Mouse (Mus musculus): ENCODE measurements around the gene Tiam1.
"Not testable (repeated sequence)": the region's sequence is repeated elsewhere in the genome, so short reads cannot be mapped to it uniquely, and the experiment has no call there.

Gene Tiam1

DNA sequence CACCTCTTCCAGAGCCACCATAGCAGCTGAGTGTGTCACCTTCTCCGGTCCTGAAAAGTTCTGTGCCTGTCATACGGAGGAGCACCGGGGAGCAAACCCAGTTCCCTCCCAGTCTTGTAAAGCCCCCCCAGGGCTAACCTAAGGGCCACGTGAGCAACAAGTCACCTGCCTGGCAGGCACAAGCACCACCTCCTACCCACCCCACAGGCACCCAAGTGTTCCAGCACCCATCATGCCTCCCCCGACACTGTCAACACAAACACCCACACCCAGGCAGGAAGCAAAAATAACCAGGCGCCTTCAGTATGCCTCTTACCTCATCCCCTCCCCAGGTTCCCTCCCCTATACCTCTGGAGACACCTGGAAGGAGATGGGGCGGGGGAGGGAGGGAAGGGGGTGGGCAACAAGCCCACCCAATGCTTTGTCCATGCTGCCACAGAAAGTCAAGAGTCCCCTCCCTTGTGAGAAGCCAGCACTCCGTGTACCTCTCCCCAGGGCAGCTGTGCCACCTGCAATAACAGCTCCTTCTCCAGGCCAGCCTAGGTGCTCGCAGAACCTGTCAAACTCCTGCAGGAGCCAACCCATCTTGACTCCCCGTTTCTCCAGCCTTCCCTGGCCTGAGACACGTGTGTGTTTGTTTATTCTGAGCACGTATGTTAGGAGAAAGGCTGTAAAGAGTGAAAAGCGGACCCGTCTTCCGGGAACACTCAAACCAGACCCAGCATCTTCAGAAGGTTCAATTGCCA, 38.7 kb downstream of the Tiam1 start:
- no peak for DNase-seq (ENCODE audit: low read depth)

GRCm38 (mm10) chr16:90103726-90104125, 39.8 kb downstream of the Tiam1 start:
- DNase-seq (ENCODE audit: low read depth), result no peak

DNA sequence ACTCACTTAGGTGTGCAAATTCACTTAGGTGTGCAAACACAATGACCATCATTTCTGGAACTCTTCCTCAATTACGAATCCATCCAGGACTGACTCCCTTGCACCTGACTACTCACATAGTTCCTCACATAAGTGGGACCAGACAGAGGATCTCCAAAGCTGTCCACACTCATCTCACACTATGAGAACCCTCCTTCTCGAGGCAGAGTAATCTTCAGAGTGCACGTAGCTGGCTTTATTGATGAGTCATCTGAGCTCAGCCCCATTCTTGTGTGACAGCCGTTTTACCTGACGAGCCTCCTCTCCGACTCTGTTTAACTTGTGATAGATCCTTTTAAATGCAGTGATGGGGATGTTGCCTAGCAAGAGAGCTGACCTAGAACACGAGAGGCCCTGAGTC, 41.0 kb downstream of the Tiam1 start:
- no peak for DNase-seq (ENCODE audit: low read depth)

- no peak for DNase-seq (ENCODE audit: low read depth)
Measured at GRCm38 (mm10) chr16:90098191-90098605, 45.4 kb downstream of the Tiam1 start.

DNA sequence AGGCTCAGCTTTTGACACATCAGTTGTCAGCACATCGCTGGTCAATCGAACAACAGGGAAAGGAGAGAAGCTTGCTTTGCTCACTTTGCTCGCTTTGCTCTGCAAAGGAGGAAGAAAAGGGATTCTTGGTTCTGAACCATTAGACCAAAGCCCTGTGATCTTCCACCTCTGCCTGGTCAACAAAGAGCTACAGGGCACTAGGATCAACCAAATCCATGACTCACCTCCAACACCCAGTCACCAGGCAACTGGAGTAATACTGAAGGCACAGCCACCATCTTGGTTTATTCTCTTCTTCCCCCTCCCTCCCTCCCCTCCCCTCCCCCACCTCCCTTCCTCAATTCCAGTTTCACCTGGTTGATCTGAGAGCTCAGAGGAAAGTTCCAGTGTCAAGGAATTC, 45.8 kb downstream of the Tiam1 start:
- DNase-seq (ENCODE audit: low read depth), result no peak

DNA sequence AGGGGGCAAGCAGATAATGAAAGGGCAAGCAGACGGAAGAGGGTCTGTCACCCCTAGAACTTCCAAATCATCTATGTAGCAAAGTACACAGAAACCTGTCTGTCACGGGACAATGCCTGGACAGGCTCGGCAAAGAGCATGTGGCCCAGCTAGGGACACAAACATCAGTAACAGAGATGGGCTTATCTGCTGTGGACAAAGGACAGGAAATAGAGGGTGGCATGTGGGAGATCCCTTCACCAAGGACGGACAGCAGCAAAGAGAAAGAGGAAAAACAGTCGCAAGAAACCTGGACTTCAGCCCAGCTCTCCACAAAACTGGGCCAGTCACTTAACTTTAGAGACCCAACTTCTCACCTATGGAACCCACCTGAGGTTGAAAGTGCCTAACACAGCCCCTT, 47.6 kb downstream of the Tiam1 start:
- no peak for DNase-seq (ENCODE audit: low read depth)

DNA sequence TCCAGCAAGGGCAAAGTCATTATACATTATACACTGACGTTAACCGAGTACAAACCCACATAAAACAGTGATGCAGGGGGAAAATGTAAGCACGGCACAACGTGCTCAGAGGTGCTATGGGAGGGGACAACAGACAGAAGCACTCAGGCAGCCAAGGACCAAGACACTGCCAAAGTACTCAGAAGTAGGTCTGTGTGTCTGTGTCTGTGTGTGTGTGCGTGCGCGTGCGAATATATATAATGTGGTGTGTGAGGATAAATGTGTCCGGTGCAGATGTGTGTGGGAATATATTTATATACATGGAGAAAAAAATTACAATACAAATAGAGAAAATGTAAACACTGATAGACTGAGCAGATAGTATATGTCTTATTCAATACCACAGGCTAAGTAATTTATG, 50.6 kb downstream of the Tiam1 start:
- no peak for DNase-seq (ENCODE audit: low read depth)

- DNase-seq (ENCODE audit: low read depth), result no peak
Measured at GRCm38 (mm10) chr16:90091906-90092305, 51.7 kb downstream of the Tiam1 start.

DNA sequence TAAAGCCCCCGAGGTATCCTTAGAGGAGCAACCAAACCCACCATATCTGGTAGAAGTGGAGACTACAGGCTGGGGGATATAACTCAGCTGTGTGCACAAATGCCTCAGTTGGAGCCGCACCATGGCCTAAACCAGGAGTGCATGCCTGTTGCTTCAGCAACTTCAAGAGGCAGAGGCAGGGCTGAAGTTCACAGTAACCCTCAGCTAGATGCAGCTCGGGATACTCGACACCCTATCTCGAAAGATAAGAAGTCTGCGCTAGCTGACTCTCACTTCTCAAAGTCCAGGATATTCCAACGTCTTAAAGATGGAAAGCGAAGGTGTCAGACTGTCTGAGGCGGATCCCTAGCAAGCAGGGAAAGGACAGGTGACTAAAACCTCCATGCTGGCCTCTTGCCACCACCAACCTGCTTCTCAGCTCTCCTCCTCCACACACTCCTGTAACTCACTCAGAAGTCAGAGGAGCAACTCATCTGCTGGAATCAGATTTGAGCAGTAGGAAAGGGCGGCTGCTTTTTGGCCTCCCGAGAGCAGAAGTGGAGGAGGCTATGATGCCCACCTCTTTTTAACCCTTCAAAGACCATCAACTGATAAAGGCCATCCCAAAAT, 52.4 kb downstream of the Tiam1 start:
- no peak for DNase-seq (ENCODE audit: low read depth)

- no peak for DNase-seq (ENCODE audit: low read depth)
Measured at GRCm38 (mm10) chr16:90090368-90090767, 53.2 kb downstream of the Tiam1 start.

DNA sequence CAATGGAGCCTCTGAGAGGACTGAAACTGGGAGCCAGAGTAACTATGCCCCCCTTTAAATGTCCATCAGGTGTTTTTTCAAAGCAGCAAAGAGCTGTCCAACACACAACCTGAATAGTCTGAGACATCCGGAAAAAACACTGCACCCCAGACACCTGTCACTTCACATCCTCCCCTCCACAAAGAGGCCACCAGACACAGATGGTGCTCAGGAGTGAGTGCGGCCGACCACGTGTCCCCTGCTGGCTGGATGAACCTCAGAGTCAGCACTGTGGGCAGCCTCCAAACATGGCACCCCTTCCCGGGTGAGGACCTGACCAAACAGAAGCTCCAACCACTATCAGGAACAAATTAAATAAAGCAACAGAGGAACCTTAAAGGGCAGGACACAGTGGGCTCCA, 56.3 kb downstream of the Tiam1 start:
- no peak for DNase-seq (ENCODE audit: low read depth)

DNA sequence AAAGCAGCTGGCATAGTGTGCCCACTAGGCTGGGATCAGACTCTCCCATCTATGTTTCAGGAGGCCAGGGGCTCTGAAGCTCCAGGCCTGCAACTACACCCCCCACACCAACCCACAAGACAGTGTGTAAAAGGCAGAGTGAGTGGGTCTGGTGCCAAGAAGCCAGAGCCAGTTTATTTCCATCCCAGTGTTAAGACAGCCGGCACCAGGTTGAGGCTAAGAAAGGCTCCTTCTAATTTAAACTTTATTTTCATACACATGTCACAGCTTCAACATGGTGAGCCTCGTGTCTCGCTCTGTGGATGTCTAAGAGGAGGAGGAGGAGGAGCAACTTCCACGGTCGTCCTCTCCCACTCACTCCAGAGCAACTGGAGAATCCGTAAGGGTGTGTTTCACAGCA, 57.5 kb downstream of the Tiam1 start:
- no peak for DNase-seq (ENCODE audit: low read depth)

- no peak for DNase-seq (ENCODE audit: low read depth)
Measured at GRCm38 (mm10) chr16:90085580-90085979, 58.0 kb downstream of the Tiam1 start.

- DNase-seq (ENCODE audit: low read depth), result no peak
Measured at GRCm38 (mm10) chr16:90081125-90081524, 62.4 kb downstream of the Tiam1 start.

DNA sequence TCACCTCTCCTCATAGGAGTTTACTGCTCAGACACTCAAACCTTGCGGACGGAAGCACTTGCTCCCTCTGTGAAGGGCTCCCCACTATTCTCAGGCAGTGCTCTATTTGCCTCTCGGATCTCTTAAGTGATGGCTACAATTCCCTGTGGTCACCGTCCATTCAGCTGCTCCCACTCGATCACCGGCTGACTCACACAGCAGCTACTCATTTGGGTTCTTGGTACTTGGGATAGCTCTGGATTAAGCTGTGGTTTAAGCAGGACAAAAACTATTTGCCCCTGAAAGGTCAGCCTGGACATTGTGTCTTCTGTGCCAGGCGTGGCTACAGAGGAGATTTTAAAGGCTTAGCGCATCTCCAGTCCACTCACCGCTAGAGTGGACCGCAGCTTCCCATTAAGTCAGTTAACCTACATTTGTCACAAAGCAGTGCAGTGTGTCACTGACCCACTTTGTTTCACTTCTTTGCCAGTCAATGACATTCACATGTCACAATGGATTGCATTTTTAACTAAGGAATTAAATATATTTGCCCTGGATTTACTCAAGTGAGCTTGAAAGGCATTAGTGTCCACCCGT, 64.7 kb downstream of the Tiam1 start:
- DNase-seq (ENCODE audit: low read depth), result no peak

GRCm38 (mm10) chr16:90073510-90073909, 70.1 kb downstream of the Tiam1 start:
- no peak for DNase-seq (ENCODE audit: low read depth)

- DNase-seq (ENCODE audit: low read depth), result peak; percentile 21
Measured at GRCm38 (mm10) chr16:90072651-90073050, 70.9 kb downstream of the Tiam1 start.

DNA sequence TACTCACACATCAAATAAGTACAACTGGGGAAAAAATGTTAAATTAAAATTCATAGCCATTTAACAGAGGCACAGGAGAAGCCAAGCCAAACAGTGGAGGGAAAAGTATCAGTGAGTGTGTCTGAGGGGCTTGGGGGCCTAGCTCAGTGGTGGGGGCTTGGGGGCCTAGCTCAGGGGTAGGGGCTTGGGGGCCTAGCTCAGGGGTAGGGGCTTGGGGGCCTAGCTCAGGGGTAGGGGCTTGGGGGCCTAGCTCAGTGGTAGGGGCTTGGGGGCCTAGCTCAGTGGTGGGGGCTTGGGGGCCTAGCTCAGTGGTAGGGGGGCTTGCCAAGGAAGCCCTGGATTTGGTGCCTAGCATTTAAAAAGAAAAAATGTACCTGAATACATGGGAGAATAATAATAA, 72.4 kb downstream of the Tiam1 start:
- not testable (repeated sequence) for DNase-seq (ENCODE audit: low read depth)

GRCm38 (mm10) chr16:90070104-90070503, 73.5 kb downstream of the Tiam1 start:
- no peak for DNase-seq (ENCODE audit: low read depth)

- DNase-seq (ENCODE audit: low read depth), result no peak
Measured at GRCm38 (mm10) chr16:90069197-90069596, 74.4 kb downstream of the Tiam1 start.

DNA sequence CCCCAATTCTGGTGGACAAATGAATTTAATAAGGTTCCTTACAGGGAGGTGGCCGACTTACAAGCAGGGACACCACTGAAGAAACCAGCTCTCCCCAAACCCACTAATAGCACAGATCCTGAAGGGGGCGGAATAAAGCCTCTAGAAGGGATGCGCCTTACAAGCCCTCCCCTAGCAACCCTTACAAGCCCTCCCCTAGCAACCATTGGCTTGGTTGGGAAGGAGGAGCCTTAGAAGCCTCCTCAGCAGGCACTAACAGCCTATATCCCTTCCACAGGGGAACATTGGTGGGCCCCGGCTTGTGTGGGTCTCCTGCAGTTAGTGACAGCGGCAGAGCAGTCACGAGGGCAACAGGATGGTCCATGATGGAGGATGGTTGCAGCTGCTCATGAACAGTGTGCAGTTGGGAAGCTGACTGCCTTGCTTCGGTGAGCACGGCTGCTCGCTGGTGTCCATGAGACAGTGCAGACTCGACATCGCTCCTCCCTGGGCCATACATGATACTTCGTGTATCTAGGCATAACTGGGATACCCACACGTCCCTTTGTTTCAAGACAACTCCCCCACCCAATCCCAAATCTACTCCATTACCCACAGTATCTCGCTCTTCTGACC, 90.6 kb downstream of the Tiam1 start:
- DNase-seq (ENCODE audit: low read depth), result no peak

DNA sequence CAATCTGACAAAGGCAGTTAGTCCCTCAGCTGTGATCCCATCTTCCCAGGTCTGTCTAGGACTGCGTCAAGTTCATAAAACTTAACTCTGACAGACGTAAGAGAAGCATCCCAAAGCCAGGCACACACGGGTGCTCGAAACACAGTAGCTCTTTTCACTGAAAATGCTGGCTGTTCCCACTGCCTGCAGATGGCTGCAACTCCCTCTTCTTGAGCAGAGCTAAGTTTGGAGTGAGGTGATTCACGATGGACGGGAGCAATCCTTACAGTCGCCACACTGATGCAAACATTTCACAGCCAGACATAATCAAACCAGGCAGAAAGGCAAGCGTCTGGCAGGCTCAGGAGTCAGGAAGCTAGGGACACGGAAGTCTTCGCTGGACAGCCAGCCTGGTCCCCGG, 91.2 kb downstream of the Tiam1 start:
- DNase-seq (ENCODE audit: low read depth), result no peak

DNA sequence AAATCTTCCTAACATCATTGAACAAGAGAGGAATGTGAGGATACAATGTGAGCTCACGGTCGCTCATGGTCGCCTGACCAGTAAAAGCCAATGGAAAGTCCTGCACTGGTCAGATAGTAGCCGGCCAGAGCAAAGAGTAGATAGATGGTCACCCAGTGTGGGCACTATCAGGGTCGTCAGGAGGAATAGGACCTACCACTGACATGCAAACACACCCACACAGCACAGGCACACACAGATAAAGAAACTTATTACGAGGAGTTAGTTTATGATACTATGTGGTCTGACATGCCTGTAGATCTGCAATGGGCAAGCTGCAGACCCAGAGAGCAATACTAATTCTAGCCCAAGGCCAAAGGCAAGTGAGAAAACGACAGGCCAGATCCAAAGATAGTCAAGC, 92.5 kb downstream of the Tiam1 start:
- no peak for DNase-seq (ENCODE audit: low read depth)
